In the genomic region with DNA sequence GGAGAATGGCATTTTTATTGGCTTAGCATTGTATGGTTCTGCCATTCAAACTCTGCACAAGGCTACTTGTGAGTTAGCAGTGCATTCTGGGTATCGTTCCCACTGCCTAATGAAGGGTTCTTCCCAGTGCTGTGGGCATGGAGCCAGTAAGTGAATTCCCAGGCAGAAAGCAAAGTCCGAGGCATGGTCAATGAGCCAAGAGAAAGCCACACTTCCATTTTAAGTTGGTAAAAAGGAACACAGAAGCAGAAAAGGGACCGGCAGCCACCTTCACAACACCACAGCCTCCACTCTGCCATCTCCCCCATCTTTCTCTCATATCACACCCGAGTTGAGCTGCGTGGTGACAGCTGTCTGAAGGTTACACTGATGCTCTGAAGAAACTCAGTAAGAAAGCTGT, we compare ENCODE assay signal across 11 mouse cellular contexts.
DNase-seq lines count a peak whose midpoint lies in the region; ATAC-seq and TF ChIP-seq lines count a peak whose summit lies in the region.
"Had no signal": no experiment of that assay in that cellular context is flagged by ENCODE, and none has a peak within 500 bp of the region (broad histone marks: within the 10 kb centered on the region; RNA-seq: fewer than 3 reads in every experiment).

No protein-coding gene starts in this region.

- no peak for TF ChIP-seq CTCF in liver, postnatal 0 days (IDR thresholded peaks at IDR 0.05; ENCODE audit: low read depth)

- DNase-seq in neural tube, embryonic 11.5 days (ENCODE audit: low spot score), result no peak
- DNase-seq in neural tube, embryonic 10.5 days (ENCODE audit: extremely low spot score, low spot score), result no peak
- peak; percentile 28 to 43 for DNase-seq in gastrocnemius, adult 8-10 months (ENCODE audit: low spot score in 2 of 2)
- DNase-seq in hindbrain, embryonic 14.5 days (ENCODE audit: low spot score), result peak; percentile 65
- DNase-seq in lung, postnatal 10 days, result peak; percentile 76
- DNase-seq in T-cell, adult 2 months (ENCODE audit: low spot score), result no peak
- no peak for DNase-seq in ovary, postnatal 10 days (ENCODE audit: low spot score)
- DNase-seq in liver, postnatal 0 days, result no peak

- H3K9me3 ChIP-seq in neural tube, embryonic 11.5 days (ENCODE audit: control insufficient read depth, low read length), result no peaks in the 10 kb centered on the region
- no peaks in the 10 kb centered on the region for H3K9me3 ChIP-seq in hindbrain, embryonic 14.5 days (ENCODE audit: control insufficient read depth, low read length)
- H3K9me3 ChIP-seq in liver, postnatal 0 days (ENCODE audit: low read length), result no peaks in the 10 kb centered on the region
- H3K9me3 ChIP-seq: liver, embryonic 15.5 days had no signal

- H3K4me3 ChIP-seq in neural tube, embryonic 11.5 days (ENCODE audit: low read depth, low read length), result no peak overlapping the region
- no peak overlapping the region for H3K4me3 ChIP-seq in hindbrain, embryonic 14.5 days (replicated peaks; ENCODE audit: low read length)
- H3K4me3 ChIP-seq in liver, postnatal 0 days (ENCODE audit: low read depth, low read length), result no peak overlapping the region
- H3K4me3 ChIP-seq: erythroblast, embryonic 14.5 days; liver, embryonic 15.5 days had no signal

- H3K36me3 ChIP-seq in neural tube, embryonic 11.5 days (ENCODE audit: control insufficient read depth, insufficient read depth, low read length), result no peaks in the 10 kb centered on the region
- H3K36me3 ChIP-seq in hindbrain, embryonic 14.5 days (replicated peaks; ENCODE audit: control insufficient read depth, insufficient read depth), result no peaks in the 10 kb centered on the region
- H3K36me3 ChIP-seq in liver, postnatal 0 days (replicated peaks; ENCODE audit: insufficient read depth, low read length), result no peaks in the 10 kb centered on the region
- H3K36me3 ChIP-seq: liver, embryonic 15.5 days had no signal

- H3K4me1 ChIP-seq in neural tube, embryonic 11.5 days (ENCODE audit: control insufficient read depth, insufficient read depth, low read length), result peaks cover 5% of the 10 kb centered on the region; the same call in 1 of the 2 replicates
- H3K4me1 ChIP-seq in hindbrain, embryonic 14.5 days (replicated peaks; ENCODE audit: control insufficient read depth, insufficient read depth, low read length), result peaks cover 28% of the 10 kb centered on the region
- H3K4me1 ChIP-seq in liver, postnatal 0 days (ENCODE audit: insufficient read depth), result no peaks in the 10 kb centered on the region
- H3K4me1 ChIP-seq: liver, embryonic 15.5 days had no signal

- 82% methylated on average over 5 of the region's 5 CpGs for WGBS in neural tube, embryonic 11.5 days
- 53% methylated on average over 5 of the region's 5 CpGs for WGBS in hindbrain, embryonic 14.5 days
- WGBS in liver, postnatal 0 days (ENCODE audit: insufficient replicate concordance), result 71% methylated on average over 5 of the region's 5 CpGs

- H3K27me3 ChIP-seq in neural tube, embryonic 11.5 days (ENCODE audit: control insufficient read depth, insufficient read depth, low read length), result no peaks in the 10 kb centered on the region
- H3K27me3 ChIP-seq in hindbrain, embryonic 14.5 days (ENCODE audit: control insufficient read depth, insufficient read depth, low read length), result no peaks in the 10 kb centered on the region
- H3K27me3 ChIP-seq in liver, postnatal 0 days (ENCODE audit: insufficient read depth, low read length), result no peaks in the 10 kb centered on the region
- H3K27me3 ChIP-seq: liver, embryonic 15.5 days; Patski had no signal

- 0 out of 2 replicates have a peak overlapping the region, but pooled peaks have one; percentile 53 for H3K27ac ChIP-seq in neural tube, embryonic 11.5 days (ENCODE audit: low read depth, low read length)
- peak overlapping the region; percentile 76 for H3K27ac ChIP-seq in hindbrain, embryonic 14.5 days
- H3K27ac ChIP-seq in liver, postnatal 0 days (ENCODE audit: low read depth), result no peak overlapping the region
- H3K27ac ChIP-seq: liver, embryonic 15.5 days had no signal

- no peak for TF ChIP-seq EP300 in liver, postnatal 0 days (IDR thresholded peaks at IDR 0.05; ENCODE audit: low read depth)

- no peak overlapping the region for H3K4me2 ChIP-seq in neural tube, embryonic 11.5 days (ENCODE audit: low read depth)
- H3K4me2 ChIP-seq in hindbrain, embryonic 14.5 days (replicated peaks), result no peak overlapping the region
- no peak overlapping the region for H3K4me2 ChIP-seq in liver, postnatal 0 days (ENCODE audit: low read depth, low read length)
- H3K4me2 ChIP-seq: liver, embryonic 15.5 days had no signal

- ATAC-seq in neural tube, embryonic 11.5 days (ENCODE audit: insufficient read depth, low FRiP score, low TSS enrichment), result no peak
- no peak for ATAC-seq in hindbrain, embryonic 14.5 days (ENCODE audit: low FRiP score)
- no peak for ATAC-seq in liver, postnatal 0 days
- ATAC-seq: Patski had no signal

- no peak overlapping the region for H3K9ac ChIP-seq in neural tube, embryonic 11.5 days (ENCODE audit: low read length)
- H3K9ac ChIP-seq in hindbrain, embryonic 14.5 days, result no peak overlapping the region
- no peak overlapping the region for H3K9ac ChIP-seq in liver, postnatal 0 days (replicated peaks)
- H3K9ac ChIP-seq: liver, embryonic 15.5 days had no signal

Comparison
In these comparisons a context has a peak if more than half of its experiments do, and no peak if none do; other contexts are left out.
1. DNase-seq: peak in gastrocnemius, adult 8-10 months (2 of 2), hindbrain, embryonic 14.5 days (single experiment) and lung, postnatal 10 days (single experiment); none in neural tube, embryonic 11.5 days (single experiment), neural tube, embryonic 10.5 days (single experiment), T-cell, adult 2 months (single experiment), ovary, postnatal 10 days (single experiment) and liver, postnatal 0 days (single experiment).